Mouse (Mus musculus): Measurements from ENCODE around the gene Kirrel3.

DNA sequence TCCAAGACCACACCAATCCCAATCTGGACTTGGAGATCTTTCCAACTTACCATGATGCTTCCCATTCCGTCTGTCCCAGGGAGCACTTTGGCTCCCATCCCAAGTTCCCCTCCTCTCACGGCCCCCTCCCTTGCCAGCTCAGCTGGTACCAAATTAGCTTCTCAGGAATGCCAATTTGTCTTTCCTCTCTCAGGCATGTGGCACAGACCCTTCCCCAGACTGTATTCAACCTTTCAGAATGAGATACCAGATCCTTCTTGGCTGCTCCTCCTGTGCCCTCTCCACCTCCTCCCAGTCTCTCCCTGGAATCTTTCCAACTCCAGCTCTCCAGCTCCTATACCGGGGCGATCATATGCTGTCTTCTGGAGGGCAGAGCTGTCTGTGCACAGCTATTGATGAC is 264.2 kb downstream of the Kirrel3 start:
- no peak for TF ChIP-seq CTCF (IDR thresholded peaks at IDR 0.05; ENCODE audit: insufficient read depth, low read length)
- TF ChIP-seq POLR2A (IDR thresholded peaks at IDR 0.05; ENCODE audit: borderline replicate concordance, extremely low read depth, low read depth, low read length): no peak
